Mouse (Mus musculus) common myeloid progenitor, adult 5-6 weeks (primary cell): Measurements from ENCODE around the gene Kcnk13. TPM values are rescaled to one million over a fixed set of nuclear protein-coding genes. Genes with fewer than 3 reads are reported as not detected.

ENCODE experiments used
- ATAC-seq: replicated peaks from 2 replicates; pipeline ENCODE4 v1.8.0; 2016; ENCODE audit warnings: low read depth, mild to moderate bottlenecking, moderate TSS enrichment, inconsistent platforms; ENCODE audit not compliant: poor library complexity, severe bottlenecking
- total RNA-seq: library from RNA; stranded (forward); fragments of 200-1000, 187-1606 nt; gene quantifications from 2 replicates; pipeline ENCODE4 v1.2.3, GENCODE M21; 2017

Gene Kcnk13
- total RNA-seq, 1 experiment from 2014 or later: not detected

DNA sequence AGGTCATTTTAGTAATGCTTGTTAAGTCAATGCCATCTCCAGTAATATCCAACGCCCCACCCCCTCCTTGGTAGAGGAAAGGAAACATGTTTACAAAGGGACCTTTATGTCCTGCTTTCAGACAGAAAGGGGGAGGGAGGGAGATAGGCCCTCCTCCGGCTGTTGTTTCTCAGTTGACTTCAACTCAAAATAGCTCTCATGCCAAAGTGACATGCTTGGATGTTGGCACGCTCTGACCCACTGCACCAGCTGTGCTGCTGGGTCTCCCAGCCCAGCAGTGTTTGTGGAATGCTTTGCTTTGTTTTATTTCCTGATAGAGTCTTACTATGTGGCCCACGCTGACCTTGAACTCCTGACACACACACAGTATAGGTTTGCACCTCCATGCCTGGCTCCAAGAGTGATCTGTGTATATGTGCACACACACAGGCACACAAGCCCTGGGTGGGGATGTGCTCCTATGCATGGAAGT lies 108.9 kb downstream of the Kcnk13 start:
- ATAC-seq: no peak

DNA sequence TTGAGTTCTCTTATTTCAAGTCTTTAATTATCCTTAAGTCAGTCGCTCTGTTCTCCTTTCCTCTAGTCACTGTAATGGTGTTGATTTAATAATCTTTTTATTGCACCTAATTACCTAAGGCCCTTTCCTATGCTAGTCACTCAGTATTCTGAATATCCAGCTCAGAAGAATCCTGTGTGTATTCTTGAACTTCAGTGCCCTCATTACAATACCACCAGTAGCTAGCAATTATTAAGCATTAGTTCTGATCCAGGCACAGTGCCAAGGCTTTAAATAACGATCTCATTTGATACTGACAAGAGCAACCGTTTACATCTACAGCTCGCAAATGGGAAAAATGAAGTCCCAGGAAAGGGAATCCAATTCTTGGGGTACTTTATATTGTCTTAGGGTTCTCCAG lies 111.4 kb downstream of the Kcnk13 start:
- no peak for ATAC-seq

DNA sequence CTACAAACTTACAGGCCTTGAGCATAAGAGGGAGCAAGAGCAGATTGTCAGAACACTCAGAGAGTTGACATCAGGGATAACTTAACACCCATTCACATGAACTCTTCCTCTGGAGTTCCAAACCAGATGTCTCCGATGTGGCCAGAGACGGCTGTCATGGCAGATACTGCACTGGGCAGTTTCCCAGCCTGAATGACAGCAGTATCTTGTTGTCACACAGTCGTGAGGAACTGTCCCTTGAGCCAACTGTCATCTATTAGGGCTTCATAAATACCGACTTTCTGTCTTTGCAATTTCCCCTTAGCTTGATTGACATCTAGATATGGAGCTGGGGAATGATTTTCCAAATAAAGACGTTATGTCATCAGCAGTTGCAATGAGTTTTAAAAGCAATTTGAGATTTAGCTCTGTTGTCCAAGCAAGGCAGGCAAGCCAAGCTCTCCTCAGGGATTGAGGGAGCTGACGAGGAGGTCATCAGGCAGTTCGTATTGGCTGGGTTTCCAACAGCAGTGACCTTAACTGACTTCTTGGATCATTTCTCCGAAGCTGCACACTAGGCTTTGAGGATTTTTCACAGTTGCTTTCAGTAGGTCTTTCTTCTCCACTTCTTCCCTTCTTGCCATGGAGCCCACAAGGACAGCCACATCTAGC lies 115.5 kb downstream of the Kcnk13 start:
- ATAC-seq: no peak

DNA sequence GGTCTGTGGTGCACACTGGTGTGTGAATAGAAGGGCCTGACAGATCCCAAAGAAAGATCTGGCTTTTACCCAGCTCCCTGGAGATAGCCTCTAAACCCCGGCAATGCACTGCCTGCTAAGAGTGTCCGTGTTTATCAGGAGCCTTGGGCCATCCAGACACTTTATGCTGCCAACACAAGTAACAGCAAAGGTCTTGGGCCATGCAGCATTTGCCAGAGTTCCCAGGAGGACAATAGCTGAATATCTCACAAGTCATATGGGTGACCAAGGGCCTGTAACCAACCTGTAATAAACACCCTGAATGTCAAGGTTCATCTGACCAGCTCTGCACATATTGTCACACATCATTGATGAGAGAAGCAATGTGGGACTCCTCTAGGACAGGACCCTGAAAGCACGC lies 123.7 kb downstream of the Kcnk13 start:
- no peak for ATAC-seq

DNA sequence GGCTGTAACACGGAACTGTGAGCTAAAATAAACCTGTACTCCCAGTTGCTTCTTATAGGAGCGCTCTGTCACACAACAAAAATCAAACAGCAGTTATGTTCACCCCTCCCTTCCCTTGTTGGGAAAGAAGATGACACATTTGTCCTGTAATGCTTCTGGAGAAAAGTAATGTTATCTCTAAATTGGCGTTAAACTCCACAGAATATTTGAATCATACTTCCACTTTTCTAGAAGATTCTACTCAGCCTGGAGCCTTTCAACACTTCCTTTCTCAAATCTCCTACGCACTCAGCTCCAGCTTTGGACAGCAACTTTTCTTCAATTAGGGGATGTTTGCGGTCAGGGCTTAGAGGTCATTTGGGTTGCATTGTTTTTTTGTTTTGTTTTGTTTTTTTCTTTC lies 125.0 kb downstream of the Kcnk13 start:
- ATAC-seq: no peak; the same call in 1 of the 2 replicates

DNA sequence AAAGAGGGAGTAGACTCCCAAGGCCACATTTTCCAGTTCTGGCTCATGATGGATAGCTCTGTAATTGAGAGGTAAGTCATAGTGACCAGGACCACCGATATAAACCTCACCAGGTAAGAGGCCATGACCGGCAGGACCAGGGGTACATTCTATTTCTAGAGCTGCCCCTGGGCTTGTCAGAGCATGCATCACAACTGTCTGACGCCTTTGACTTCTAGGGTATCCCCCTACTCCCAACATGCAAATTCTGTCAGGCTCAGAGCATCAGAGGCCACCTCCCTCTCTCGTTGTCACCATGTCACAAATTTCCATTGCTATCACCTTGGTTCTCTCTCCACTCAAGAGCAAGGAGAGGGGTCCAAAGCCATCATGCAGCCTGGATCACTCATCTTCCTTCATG lies 126.5 kb downstream of the Kcnk13 start:
- ATAC-seq: no peak

DNA sequence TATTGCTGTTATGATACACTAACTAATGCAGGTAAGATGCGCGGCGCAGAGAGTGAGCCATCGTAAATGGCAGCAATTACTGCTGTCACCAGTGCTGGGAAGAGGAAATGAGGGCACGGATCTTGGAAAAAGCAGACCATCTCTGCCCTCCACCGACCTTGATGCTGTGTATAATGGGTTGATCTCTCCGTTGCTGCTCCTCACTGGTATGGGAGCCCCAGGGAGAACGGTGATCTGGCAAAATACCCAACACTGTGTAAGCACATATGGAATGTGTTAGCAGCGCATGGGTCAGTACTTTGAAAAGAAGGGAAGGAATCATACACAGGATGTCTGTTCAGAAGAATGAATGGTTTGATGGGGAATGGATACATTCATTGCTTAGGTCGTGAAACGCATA lies 128.7 kb downstream of the Kcnk13 start:
- ATAC-seq: no peak

DNA sequence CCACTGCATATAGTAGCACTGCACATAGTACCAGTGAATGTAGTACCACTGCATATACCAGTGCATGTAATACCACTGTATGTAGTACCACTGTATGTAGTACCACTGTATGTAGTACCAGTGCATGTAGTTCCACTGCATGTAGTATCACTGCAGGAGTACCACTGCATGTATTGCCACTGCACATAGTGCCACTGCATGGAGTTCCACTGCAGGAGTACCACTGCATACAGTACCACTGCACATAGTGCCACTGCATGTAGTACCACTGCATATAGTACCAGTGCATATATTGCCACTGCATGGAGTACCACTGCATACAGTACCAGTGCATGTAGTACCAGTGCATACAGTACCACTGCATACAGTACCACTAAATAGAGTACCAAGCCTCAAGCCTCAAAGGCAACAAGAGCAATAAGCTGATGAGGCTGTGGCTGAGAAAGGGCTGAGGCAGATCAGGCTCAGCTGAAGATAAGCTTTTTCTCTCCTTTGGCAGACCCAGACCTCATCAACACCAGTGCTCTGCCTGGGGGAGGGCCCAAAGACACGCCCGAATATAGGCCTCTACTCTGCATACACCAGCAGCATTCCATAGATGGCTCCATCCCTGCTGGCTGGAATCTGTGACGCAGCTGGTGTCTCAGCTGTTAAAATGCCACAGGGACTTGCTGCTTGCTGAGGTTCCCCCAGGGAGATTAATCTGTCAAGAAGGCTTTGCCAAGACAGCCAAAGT lies 135.8 kb downstream of the Kcnk13 start:
- ATAC-seq: no peak

DNA sequence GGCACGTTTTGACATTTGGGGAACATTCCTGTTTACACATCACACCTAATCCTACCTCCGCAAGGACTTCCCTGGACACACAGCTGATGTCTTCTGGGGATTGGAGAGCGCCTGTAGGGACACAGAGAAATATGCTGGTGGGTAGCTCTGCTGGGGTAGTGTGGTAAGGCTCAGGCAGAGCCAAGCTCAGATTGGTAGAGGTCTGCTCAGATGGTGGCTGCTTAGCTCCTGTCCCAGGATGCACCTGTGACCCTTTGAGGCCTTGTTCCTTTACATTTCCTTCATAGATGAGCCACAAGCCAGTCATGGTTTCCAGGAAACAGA lies 136.4 kb downstream of the Kcnk13 start:
- ATAC-seq: no peak

DNA sequence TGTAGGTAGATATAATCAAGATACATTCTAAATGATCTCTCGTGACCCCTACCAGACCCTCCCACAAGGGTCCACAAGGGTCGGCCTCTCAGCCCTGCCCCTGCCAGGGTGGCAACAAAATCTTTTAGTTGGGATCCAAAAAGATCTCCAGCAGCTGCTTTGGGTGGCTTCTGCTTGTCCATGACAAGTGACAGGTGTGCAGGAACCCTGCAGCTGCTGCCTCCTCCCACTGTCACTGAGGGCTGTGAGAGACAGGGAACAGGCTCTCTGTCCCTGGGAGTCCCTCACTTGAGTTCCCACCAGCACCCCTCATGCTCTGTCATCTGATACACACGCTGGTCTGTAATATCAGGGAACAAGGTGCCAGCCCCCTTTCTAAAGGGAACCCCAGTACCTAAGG lies 137.4 kb downstream of the Kcnk13 start:
- no peak for ATAC-seq

DNA sequence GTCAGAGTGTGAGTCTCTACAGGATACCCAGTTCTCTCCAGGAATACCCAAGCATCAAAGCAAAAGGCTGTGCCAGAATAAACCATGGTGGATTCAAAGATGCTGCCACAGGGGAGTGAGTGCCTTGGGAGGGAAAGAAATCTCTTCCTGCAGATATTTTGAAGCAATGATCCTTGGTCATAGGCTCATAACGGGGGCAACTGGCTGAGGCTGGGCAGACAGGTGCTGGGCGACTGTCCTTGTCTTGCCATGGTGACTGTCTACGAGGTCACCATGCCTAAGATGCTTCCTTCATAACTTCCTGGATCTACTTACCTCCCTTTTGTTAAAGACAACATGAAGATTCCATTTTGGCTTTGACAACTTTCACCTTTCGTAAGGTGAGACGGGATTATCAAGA lies 140.2 kb downstream of the Kcnk13 start:
- ATAC-seq: no peak

DNA sequence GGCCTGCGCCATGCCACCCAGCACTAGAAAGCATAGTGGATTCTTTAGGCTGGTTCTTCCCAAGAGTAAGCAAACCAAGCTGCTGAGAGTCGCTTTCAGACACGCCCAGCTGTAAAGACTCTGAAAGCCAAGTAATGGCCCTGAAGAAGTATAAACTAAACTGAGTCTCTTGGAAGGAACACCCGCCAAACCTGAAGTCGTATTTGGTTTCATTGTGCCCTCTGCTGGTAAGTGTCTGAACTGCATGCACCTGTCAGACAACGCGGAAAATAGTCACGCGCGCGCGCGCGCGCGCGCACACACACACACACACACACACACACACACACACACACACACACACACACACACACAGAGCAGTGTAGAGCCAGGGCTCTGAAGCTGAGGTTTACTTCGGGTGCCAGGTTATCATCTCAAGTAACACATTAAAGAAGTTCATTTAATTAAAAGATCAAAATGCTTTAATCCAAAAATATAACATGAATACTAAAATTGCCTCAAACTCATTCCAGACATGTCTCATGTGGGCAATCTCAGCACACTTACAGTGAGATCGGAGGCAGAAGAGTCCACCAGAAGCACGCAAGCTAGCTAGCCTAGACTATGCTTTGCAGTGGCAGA lies 142.1 kb downstream of the Kcnk13 start:
- peak; percentile 44 for ATAC-seq

DNA sequence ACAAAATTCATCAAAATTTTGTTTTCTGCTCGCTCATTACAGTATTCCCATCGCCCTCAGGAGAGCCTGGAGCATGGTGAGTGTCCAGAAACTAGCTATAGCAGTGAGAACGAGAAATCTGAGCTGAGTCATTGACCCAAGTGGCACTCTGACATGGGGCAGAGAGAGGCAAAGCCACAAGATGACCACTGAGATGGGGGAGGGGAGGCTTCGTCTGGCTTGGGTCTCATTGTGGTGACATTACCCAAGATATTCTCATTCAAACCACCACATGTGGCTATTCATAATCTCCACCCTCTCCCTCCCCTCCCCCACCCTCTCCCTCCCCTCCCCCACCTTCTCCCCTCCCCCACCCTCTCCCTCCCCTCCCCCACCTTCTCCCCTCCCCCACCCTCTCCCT lies 143.1 kb downstream of the Kcnk13 start:
- ATAC-seq: 0 out of 2 replicates have a peak, but pooled peaks have one; percentile 8

DNA sequence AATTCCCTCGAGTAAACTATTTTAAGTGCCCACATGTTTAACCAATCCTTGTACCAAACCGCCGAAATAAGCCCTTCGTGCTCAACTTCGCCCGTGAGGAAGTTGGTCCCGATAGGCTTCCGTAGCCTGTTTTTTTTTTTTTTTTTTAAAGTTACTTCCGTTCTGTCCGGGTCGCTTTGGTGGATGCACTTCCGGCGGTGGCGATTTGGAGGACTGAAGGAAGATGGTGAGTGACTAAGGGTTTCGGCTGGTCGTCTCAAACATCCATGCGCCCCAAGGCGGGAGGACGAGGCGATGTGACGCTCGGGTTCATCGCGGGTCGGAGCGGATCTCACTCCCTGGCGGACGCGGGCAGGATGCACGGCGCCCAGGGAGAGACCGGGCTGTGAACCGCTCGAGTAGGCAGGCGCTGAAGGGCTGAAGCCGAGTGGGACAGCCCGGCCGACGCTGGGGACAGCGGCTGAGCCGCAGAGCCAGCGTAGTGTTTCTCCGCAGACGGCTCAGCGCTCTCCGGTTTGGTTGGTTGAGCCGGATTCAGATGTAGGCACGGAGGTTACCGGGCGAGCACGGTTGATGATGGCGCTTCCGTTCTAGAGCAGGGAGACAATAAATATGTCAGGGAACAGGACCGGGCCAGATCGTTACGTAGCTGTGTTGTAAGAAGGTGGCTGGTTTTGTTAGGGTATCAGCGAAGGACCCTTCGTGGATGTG lies 145.8 kb downstream of the Kcnk13 start, which contains the start of gene Psmc1:
Gene Psmc1 (plus strand): TSS at position 169 of the 711 bp plus-strand sequence.
- ATAC-seq: peak; percentile 80

Other genes starting within 250 kb of the Kcnk13 start
- 4.9 and 6.3 TPM in 2 replicates for gene Efcab11, start 80.1 kb upstream of the Kcnk13 start, total RNA-seq
- gene Tdp1, start 80.0 kb upstream of the Kcnk13 start, total RNA-seq: 18.9 and 25.4 TPM in 2 replicates
- gene Psmc1, start 145.7 kb downstream of the Kcnk13 start, total RNA-seq: 258 and 298 TPM in 2 replicates
- 35.2 and 39.8 TPM in 2 replicates for gene Nrde2, start 195.2 kb downstream of the Kcnk13 start, total RNA-seq
- 609 and 643 TPM in 2 replicates for gene Calm1, start 234.9 kb downstream of the Kcnk13 start, total RNA-seq